Mouse (Mus musculus) testis, adult 2 months (tissue): ENCODE measurements at regions not wholly inside any gene's neighbourhood (a gene's known extent, or its start where the extent isn't known, plus 50 kb on each side); places are given as distances from the start of the nearest gene placed in this dataset.

Experiments
- H3K27ac ChIP-seq: fragments of 200-500 bp; 2 replicates; pipeline ENCODE4 v1.5.1; 2012; ENCODE audit warnings: low read depth, low read length; ENCODE audit not compliant: control insufficient read depth, insufficient read depth
- H3K27me3 ChIP-seq: fragments of 200-500 bp; 2 replicates; pipeline ENCODE4 v1.6.1; 2012; ENCODE audit warnings: mild to moderate bottlenecking, low read length, moderate library complexity; ENCODE audit not compliant: control insufficient read depth, insufficient read depth
- H3K36me3 ChIP-seq: fragments of 200-500 bp; 2 replicates; pipeline ENCODE4 v1.6.1; 2012; ENCODE audit warnings: mild to moderate bottlenecking, low read length; ENCODE audit not compliant: control insufficient read depth, insufficient read depth
- H3K4me1 ChIP-seq: fragments of 200-500 bp; 2 replicates; pipeline ENCODE4 v1.6.1; 2012; ENCODE audit warnings: low read length; ENCODE audit not compliant: control insufficient read depth, insufficient read depth
- H3K4me3 ChIP-seq: fragments of 200-500 bp; 2 replicates; pipeline ENCODE4 v1.5.1; 2012; ENCODE audit warnings: low read depth, mild to moderate bottlenecking, low read length, moderate library complexity, mixed read lengths; ENCODE audit not compliant: control insufficient read depth
- CTCF ChIP-seq: fragments of 200-500 bp; IDR thresholded peaks from 2 replicates; pipeline ENCODE4 v1.5.1; 2012; ENCODE audit warnings: low read depth, mild to moderate bottlenecking, inconsistent platforms, low read length, moderate library complexity; ENCODE audit not compliant: control insufficient read depth, insufficient read depth, insufficient replicate concordance
- POLR2A ChIP-seq: fragments of 200-500 bp; IDR thresholded peaks from 2 replicates; pipeline ENCODE4 v1.6.1; 2012; ENCODE audit warnings: low read depth, mild to moderate bottlenecking, inconsistent platforms, low read length, moderate library complexity; ENCODE audit not compliant: control insufficient read depth

DNA sequence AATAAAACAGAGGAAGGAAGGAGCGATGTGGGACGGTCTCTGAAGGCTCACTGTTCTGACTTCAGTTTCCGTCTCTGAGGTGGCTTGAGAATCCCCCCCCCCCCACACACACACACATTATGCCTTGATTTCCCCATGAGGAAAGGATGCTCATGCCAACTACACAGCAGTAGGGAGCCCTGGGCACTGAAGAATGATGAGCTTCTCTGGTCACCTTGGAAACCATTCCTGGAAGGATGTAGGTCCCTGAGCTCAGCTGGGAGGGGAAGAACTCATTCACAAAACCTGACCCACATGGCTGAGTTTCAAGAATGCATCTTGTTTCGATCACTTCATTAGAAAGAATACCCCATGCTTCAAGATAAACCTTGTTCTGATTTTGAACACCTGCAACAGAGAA is 422.2 kb downstream of the Cmpk2 start:
- Histone ChIP-seq H3K4me1 (no peaks in the 10 kb centered on the region), H3K4me3 (no peak overlapping the region), H3K27me3 (no peaks in the 10 kb centered on the region), H3K27ac (no peak overlapping the region), H3K36me3 (no peaks in the 10 kb centered on the region)
- TF ChIP-seq CTCF, result no peak
- TF ChIP-seq POLR2A, result no peak

DNA sequence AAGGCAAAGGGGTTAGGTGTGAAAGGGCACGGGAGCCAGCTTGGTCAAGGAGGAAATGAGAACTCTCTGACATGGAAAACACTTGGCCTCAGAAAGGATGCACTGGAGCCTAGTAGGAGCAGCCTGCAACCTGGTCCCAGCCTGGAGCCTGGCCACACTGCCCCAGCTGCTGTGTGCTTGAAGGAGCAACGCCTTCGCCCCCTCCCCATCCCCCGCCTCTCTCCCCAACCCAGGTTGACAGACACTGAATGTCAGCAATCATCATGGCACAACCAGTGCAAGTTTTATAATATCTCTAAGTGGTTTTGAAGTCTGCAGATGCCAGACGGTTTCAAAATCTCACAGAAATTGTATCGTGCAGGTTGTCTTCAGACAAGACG is 417.6 kb downstream of the Cmpk2 start:
- no peaks in the 10 kb centered on the region for H3K27me3 ChIP-seq
- TF ChIP-seq CTCF (no peak), POLR2A (no peak)
- no peak overlapping the region for H3K27ac ChIP-seq
- no peaks in the 10 kb centered on the region for H3K36me3 ChIP-seq
- no peak overlapping the region for H3K4me3 ChIP-seq
- H3K4me1 ChIP-seq, result no peaks in the 10 kb centered on the region

DNA sequence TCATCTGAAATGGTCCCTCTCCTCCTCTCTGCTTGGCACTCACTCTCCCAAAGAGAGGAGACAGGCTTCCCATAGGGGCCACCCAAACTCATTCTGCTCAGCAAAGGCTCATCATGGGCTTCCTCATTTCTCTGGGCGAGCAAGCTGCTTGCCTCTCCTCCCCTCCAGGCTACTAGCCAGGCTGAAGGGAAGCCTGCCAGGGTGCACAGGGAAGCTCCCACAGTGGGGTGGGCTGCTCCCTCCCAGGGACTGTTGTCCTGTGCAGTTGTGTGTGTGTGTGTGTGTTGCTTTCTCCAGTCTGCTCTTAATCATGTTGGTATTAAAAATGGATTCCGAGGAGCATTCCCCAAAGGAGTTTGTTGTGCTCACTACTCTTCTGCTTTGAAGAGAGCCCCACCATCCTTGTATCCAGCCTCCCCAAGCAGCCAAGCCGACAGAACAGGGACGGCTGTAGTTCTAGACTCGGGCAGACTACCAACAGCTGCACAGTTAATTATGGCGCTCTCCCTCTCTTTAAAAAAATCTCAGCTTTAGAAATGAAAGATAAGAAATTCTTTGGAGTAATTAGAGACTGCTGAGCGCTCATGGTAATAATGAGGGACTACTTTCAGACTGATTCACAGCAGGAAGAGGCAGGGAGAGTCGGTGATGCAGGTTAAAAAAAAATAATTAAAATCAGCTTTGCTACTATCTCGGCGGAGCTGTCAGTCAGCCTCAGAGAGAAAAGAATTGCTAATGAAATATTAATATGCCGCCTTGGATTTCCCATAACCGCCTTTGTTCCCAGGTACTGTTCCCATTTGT is 417.0 kb downstream of the Cmpk2 start:
- Histone ChIP-seq H3K4me3 (no peak overlapping the region), H3K4me1 (no peaks in the 10 kb centered on the region), H3K27me3 (no peaks in the 10 kb centered on the region), H3K27ac (no peak overlapping the region), H3K36me3 (no peaks in the 10 kb centered on the region)
- TF ChIP-seq POLR2A, result no peak
- TF ChIP-seq CTCF, result no peak

DNA sequence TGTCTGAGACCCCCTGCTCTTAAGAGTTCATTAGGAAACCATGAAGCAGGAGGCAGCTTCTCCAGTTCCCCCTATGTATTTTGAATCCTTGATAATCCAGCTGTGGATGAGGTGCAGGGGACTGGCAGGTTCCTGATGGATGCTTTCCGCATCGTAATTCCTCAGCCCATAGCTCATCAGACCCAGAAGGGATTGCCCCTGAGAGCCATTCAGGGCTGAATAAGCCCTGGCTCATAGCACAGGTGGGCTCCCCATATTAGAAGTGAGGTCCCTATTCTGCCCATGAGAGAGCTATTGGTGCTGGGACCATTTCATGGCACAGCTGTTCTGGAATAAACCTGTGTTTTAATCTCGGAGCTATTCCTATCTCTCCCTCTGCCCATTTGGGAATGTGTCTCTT is 416.1 kb downstream of the Cmpk2 start:
- H3K4me3 ChIP-seq, result no peak overlapping the region
- H3K36me3 ChIP-seq, result no peaks in the 10 kb centered on the region
- TF ChIP-seq POLR2A, result no peak
- no peak for TF ChIP-seq CTCF
- no peaks in the 10 kb centered on the region for H3K4me1 ChIP-seq
- no peaks in the 10 kb centered on the region for H3K27me3 ChIP-seq
- no peak overlapping the region for H3K27ac ChIP-seq

DNA sequence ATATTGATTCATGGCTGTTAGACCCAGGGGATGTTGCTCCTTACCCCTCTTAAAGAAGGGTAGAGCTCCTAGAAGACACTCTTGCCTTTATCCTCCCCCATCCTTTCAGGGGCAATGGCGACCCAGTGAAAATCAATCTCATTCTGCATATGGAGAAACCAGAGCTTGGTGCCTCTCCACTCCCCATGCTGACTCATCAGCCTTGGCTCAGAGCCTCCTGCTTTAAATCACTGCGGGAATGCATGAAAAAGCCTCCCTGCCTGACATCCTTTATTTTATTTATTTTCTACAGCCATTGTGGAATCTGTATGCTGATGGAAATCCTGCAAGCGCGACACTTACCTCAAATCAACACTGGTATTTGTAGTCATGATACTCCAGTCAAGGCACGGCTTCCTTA is 415.2 kb downstream of the Cmpk2 start:
- Histone ChIP-seq H3K27ac (no peak overlapping the region), H3K27me3 (no peaks in the 10 kb centered on the region), H3K4me1 (no peaks in the 10 kb centered on the region), H3K4me3 (no peak overlapping the region), H3K36me3 (no peaks in the 10 kb centered on the region)
- no peak for TF ChIP-seq CTCF
- no peak for TF ChIP-seq POLR2A

DNA sequence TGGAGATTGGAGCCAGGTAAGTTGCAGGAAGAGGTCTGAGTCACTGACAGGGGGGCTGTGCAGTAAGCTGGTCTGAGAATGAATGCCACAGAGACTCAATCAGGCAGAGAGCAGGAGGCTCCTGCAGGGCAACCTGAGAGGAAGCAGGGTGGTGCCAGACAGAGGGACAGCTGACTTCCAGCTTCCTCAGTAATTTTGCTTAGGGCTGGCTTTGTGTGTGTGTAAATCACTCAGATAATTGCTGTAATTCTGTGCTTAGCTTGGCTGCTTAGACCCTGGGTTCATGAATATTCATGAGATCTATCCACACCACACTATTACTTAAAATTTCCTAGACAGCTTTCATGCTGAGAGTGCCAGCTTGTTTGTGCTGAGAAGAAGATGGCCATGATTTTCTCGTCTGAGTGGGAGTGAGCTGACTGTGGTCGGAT is 408.7 kb downstream of the Cmpk2 start:
- Histone ChIP-seq H3K36me3 (no peaks in the 10 kb centered on the region), H3K27me3 (no peaks in the 10 kb centered on the region), H3K4me3 (no peak overlapping the region), H3K27ac (no peak overlapping the region), H3K4me1 (no peaks in the 10 kb centered on the region)
- TF ChIP-seq POLR2A, result no peak
- no peak for TF ChIP-seq CTCF

DNA sequence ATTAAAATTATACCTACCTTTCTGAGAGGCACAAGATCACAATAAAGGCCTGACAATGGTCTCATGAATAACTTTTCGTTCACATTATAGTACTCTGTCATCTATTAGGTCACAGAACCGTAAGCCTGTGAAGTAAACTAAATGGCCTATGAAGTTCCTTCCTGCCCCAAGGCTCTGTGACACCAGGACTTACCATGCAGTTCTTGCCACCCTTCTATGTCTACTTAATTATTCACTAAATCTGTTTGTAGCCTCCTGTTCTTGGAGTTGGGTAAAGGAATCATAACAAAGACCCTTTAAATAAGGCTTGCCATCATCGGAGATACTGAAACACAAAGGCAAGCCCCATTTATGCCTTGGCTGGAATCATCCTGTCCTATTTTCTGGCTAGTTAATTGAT is 408.3 kb downstream of the Cmpk2 start:
- Histone ChIP-seq H3K27ac (no peak overlapping the region), H3K4me1 (no peaks in the 10 kb centered on the region), H3K27me3 (no peaks in the 10 kb centered on the region), H3K36me3 (no peaks in the 10 kb centered on the region), H3K4me3 (no peak overlapping the region)
- no peak for TF ChIP-seq CTCF
- no peak for TF ChIP-seq POLR2A
